Mouse (Mus musculus) MEL (cell line): ENCODE measurements around the gene Nup210l.

Source experiments
- CTCF ChIP-seq, 3 experiments: IDR thresholded peaks in 2 of 3; conservative IDR thresholded peaks in 1 of 3; 2 replicates each; pipeline ENCODE4 v1.5.1; 2011 to 2012; ENCODE audit warnings: low read length in 3 of 3, low read depth in 2 of 3, mild to moderate bottlenecking in 2 of 3, improper control_type of control experiment in 1 of 3, inconsistent platforms in 1 of 3, mixed read lengths in 1 of 3, moderate library complexity in 1 of 3; ENCODE audit not compliant: control insufficient read depth in 1 of 3, insufficient read depth in 1 of 3, poor library complexity in 1 of 3, severe bottlenecking in 1 of 3
- EP300 ChIP-seq, 2 experiments: IDR thresholded peaks; 2 replicates each; pipeline ENCODE4 v1.6.1; 2011; ENCODE audit warnings: improper control_type of control experiment in 2 of 2, low read length in 2 of 2, low read depth in 1 of 2, mild to moderate bottlenecking in 1 of 2
- GABPA ChIP-seq: IDR thresholded peaks from 2 replicates; pipeline ENCODE4 v1.6.1; 2012; ENCODE audit warnings: low read depth, mild to moderate bottlenecking, inconsistent platforms, low read length, improper control_type of control experiment, moderate library complexity
- GATA1 ChIP-seq: IDR thresholded peaks from 2 replicates; pipeline ENCODE4 v1.6.1; 2011; ENCODE audit warnings: low read depth, low read length, improper control_type of control experiment
- HCFC1 ChIP-seq: IDR thresholded peaks from 2 replicates; pipeline ENCODE4 v1.6.1; 2012; ENCODE audit warnings: low read depth, mild to moderate bottlenecking, inconsistent platforms, low read length, improper control_type of control experiment, moderate library complexity
- POLR2A ChIP-seq, 2 experiments: IDR thresholded peaks; 2 replicates each; pipeline ENCODE4 v1.6.1; 2011 to 2012; ENCODE audit warnings: low read length in 2 of 2, mild to moderate bottlenecking in 2 of 2, control low read depth in 1 of 2, improper control_type of control experiment in 1 of 2, low read depth in 1 of 2, moderate library complexity in 1 of 2; ENCODE audit not compliant: control insufficient read depth in 1 of 2, insufficient read depth in 1 of 2, poor library complexity in 1 of 2
- RCOR1 ChIP-seq: IDR thresholded peaks from 2 replicates; pipeline ENCODE4 v1.6.1; 2012; ENCODE audit warnings: low read depth, mild to moderate bottlenecking, inconsistent platforms, low read length, improper control_type of control experiment
- ZC3H11A ChIP-seq: IDR thresholded peaks from 2 replicates; pipeline ENCODE4 v1.6.1; 2012; ENCODE audit warnings: low read depth, mild to moderate bottlenecking, inconsistent platforms, low read length, improper control_type of control experiment

- TF ChIP-seq EP300 (IDR thresholded peaks at IDR 0.05; ENCODE audit: low read depth in 1 of 2, low read length in 2 of 2) (no peak), HCFC1 (no peak), GATA1 (no peak), GABPA (no peak), RCOR1 (no peak), CTCF (IDR thresholded peaks at IDR 0.05 in 2 of 3, conservative IDR thresholded peaks at IDR 0.05 in 1 of 3; ENCODE audit: control insufficient read depth in 1 of 3, insufficient read depth in 1 of 3, low read depth in 2 of 3, low read length in 3 of 3, poor library complexity in 1 of 3, severe bottlenecking in 1 of 3) (no peak), ZC3H11A (no peak), POLR2A (IDR thresholded peaks at IDR 0.05; ENCODE audit: control insufficient read depth in 1 of 2, insufficient read depth in 1 of 2, low read depth in 1 of 2, low read length in 2 of 2, poor library complexity in 1 of 2) (no peak)
Observed at GRCm38 (mm10) chr3:90197548-90197947, 93.6 kb downstream of the Nup210l start.
